Mouse (Mus musculus) lung, postnatal 0 days (tissue): ENCODE measurements around the gene Klhl15. TPM values are rescaled to one million over a fixed set of nuclear protein-coding genes. Genes with fewer than 3 reads are reported as not detected.
A peak's percentile ranks its signal among the peaks of the same experiment; 100 is the strongest.
"Not testable (repeated sequence)": the region's sequence is repeated elsewhere in the genome, so short reads cannot be mapped to it uniquely, and the experiment has no call there.

ENCODE experiments used
- ATAC-seq: fragments of 200-750 bp; cut with Nextera tagmentation; 2 replicates; pipeline ENCODE4 v1.8.0; 2017; ENCODE audit warnings: moderate library complexity
- DNase-seq: peaks from one replicate; pipeline ENCODE4 v3.0.0-alpha.2; 2016; ENCODE audit warnings: low spot score
- H3K27ac ChIP-seq: fragments of 300-500 bp; sonication (generic); 2 replicates; pipeline ENCODE4 v1.5.1; 2014; ENCODE audit warnings: antibody characterized with exemption, mild to moderate bottlenecking, low read length, mixed read lengths
- H3K27me3 ChIP-seq: fragments of 300-500 bp; sonication (generic); replicated peaks from 2 replicates; pipeline ENCODE4 v1.6.1; 2014; ENCODE audit warnings: low read length, mixed read lengths; ENCODE audit not compliant: insufficient read depth
- H3K36me3 ChIP-seq: fragments of 300-500 bp; sonication (generic); 2 replicates; pipeline ENCODE4 v1.6.1; 2014; ENCODE audit warnings: low read length, mixed read lengths; ENCODE audit not compliant: insufficient read depth
- H3K4me1 ChIP-seq: fragments of 300-500 bp; sonication (generic); 2 replicates; pipeline ENCODE4 v1.6.1; 2014; ENCODE audit warnings: antibody characterized with exemption, low read depth, low read length, mixed read lengths; ENCODE audit not compliant: insufficient read depth
- H3K4me2 ChIP-seq: fragments of 300-500 bp; sonication (generic); replicated peaks from 2 replicates; pipeline ENCODE4 v1.6.1; 2014; ENCODE audit warnings: low read depth, mild to moderate bottlenecking, low read length, moderate library complexity, mixed read lengths
- H3K4me3 ChIP-seq: fragments of 300-500 bp; sonication (generic); 2 replicates; pipeline ENCODE4 v1.5.1; 2014; ENCODE audit warnings: low read depth, low read length
- H3K9ac ChIP-seq: fragments of 300-500 bp; sonication (generic); replicated peaks from 2 replicates; pipeline ENCODE4 v1.6.1; 2014; ENCODE audit warnings: low read depth, mild to moderate bottlenecking
- H3K9me3 ChIP-seq: fragments of 300-500 bp; sonication (generic); 2 replicates; pipeline ENCODE4 v1.6.1; 2016; ENCODE audit warnings: low read length, mixed read lengths
- CTCF ChIP-seq: IDR thresholded peaks from 2 replicates; pipeline ENCODE4 v1.5.1; 2016; ENCODE audit warnings: antibody characterized with exemption, mild to moderate bottlenecking
- EP300 ChIP-seq: IDR thresholded peaks from 2 replicates; pipeline ENCODE4 v1.6.1; 2016; ENCODE audit warnings: antibody characterized with exemption, mild to moderate bottlenecking, control low read depth
- WGBS: fragments of 180-500 bp; shearing (Covaris S2); extraction: QIAGEN DNeasy Blood & Tissue Kit; methylation state at CpG from one replicate; pipeline ENCODE4 v1.1.7; 2014; 5-methylcytosine and 5-hydroxymethylcytosine counted together
- polyA plus RNA-seq: library from polyadenylated mRNA; unstranded; fragments of >200 nt; fragmentation: Nextera tagmentation; extraction: Ambion mirVana; gene quantifications from 2 replicates; pipeline ENCODE4 v1.2.1, GENCODE M21; 2015

Gene Klhl15
- polyA plus RNA-seq: 5.1 and 5.7 TPM in 2 replicates

DNA sequence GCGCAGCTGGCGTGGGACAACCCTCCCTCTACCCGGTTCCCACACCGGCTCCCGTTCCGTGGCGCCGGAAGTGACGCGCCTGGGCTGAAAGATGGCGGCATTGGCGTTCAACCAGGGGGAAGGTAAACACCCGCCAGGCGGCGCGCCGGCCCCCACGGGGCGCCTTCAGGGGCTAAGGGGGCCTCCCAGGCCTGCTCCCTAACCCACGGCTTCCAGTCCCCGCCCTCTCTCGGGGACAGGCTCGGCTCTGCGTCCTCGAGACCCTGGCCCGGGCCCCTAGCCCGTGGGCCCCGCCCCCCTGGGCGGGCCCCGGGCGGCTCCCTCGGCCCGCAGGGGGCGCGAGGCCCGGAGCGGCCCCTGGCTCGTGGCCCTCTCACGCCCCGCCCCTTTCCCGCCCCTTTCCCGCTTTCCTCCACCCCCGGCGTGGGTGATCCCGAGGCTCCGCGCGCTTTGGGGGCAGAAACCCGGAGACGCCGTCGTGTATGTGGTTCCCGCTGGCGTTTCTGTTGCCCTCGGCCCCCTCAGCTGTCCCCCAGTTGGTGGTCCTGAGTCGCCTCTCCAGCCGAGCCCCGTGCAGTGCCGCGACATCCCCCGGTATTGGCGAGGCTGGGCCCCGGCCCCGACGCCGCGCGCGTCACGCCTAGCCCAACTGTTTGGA lies at the start of gene Klhl15:
Klhl15 (plus strand) TSS at position 68 of the 658 bp plus-strand sequence.
- Histone ChIP-seq H3K27me3 (no peaks in the 10 kb centered on the region; the same call in 1 of the 2 replicates), H3K4me1 (no peaks in the 10 kb centered on the region), H3K4me3 (peak within 1 kb of the TSS; percentile 64), H3K9me3 (no peaks in the 10 kb centered on the region), H3K9ac (peak within 1 kb of the TSS; percentile 56), H3K4me2 (peak within 1 kb of the TSS; percentile 60), H3K36me3 (no peaks in the 10 kb centered on the region), H3K27ac (peak within 1 kb of the TSS; percentile 93)
- TF ChIP-seq CTCF: peak; percentile 45
- no peak for TF ChIP-seq EP300
- WGBS: 5% methylated on average over 31 of the region's 70 CpGs
- ATAC-seq: peak; percentile 97
- DNase-seq: peak; percentile 85

- Histone ChIP-seq H3K36me3 (no peaks in the 10 kb centered on the region), H3K4me2 (no peak overlapping the region), H3K9me3 (no peaks in the 10 kb centered on the region), H3K27me3 (no peaks in the 10 kb centered on the region), H3K9ac (no peak overlapping the region), H3K4me3 (no peak overlapping the region), H3K27ac (no peak overlapping the region), H3K4me1 (no peaks in the 10 kb centered on the region)
- DNase-seq (peak; percentile 38), ATAC-seq (no peak; the same call in 1 of the 2 replicates)
- WGBS: 31% methylated on average over 1 of the region's 1 CpGs
- TF ChIP-seq CTCF (peak; percentile 61), EP300 (no peak)
These were observed 49.2 kb upstream of the Klhl15 start for GRCm38 (mm10) chrX:94185156-94185555.

DNA sequence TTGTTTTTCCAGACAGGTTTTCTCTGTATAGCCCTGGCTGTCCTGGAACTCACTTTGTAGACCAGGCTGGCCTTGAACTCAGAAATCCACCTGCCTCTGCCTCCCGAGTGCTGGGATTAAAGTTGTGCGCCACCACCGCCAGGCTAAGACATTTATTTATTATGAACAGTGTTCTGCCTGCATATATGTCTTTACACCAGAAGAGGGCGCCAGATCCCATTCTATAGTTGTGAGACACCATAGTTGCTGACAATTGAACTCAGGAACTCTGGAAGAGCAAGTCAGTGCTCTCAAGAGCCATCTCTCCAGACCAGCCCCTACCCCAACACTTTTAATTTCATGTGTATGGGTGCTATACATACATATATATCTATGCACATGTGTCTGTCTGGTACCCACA lies 40.5 kb upstream of the Klhl15 start:
- H3K4me3 ChIP-seq, H3K27ac ChIP-seq, H3K9me3 ChIP-seq, H3K4me1 ChIP-seq, H3K36me3 ChIP-seq, H3K4me2 ChIP-seq, ATAC-seq, H3K27me3 ChIP-seq, H3K9ac ChIP-seq: not testable (repeated sequence)
- 59% methylated on average over 4 of the region's 4 CpGs for WGBS
- DNase-seq: peak; percentile 32
- peak; percentile 67 for TF ChIP-seq CTCF

DNA sequence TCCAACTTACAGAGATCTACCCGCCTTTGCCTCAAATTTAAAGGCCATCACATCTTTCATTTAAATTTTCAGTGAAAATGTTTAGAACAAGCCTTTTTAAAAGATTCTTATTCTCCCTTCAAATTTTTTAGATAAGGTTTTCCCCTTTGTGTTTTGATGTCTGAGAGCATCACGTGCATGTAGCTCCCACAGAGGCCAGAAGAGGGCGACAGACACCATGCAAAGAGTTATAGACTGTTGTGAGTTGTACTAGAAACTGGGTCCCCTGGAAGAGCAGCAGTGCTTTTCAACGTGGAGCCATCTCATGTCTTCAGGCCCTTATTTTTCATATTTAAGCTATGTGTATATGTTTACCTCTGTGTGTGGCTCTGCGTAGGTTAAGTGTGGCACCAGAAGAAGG lies 36.6 kb upstream of the Klhl15 start:
- H3K4me3 ChIP-seq: no peak overlapping the region
- no peak for DNase-seq
- H3K27ac ChIP-seq: no peak overlapping the region
- peak; percentile 54 for TF ChIP-seq CTCF
- TF ChIP-seq EP300: no peak
- no peak for ATAC-seq
- no peaks in the 10 kb centered on the region for H3K9me3 ChIP-seq
- H3K36me3 ChIP-seq: peaks cover 4% of the 10 kb centered on the region; the same call in 1 of the 2 replicates
- no peaks in the 10 kb centered on the region for H3K27me3 ChIP-seq
- H3K4me2 ChIP-seq: no peak overlapping the region
- H3K9ac ChIP-seq: no peak overlapping the region
- 76% methylated on average over 5 of the region's 5 CpGs for WGBS
- H3K4me1 ChIP-seq: no peaks in the 10 kb centered on the region

DNA sequence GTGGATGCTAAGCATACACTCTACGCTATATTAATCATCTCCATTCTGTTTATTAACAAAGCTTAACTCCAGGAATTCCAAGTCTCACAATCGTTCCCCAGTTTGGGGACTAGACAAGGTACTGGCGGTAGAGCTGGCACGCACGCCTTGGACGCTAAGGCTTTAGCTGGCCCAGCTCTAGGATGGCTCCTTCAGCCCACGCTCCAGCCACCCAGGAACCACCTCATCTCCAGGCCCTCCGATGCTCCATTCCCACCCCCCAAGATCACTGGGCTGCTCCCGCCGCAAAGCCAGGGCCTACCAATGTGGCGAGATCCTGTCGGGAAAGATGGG lies 22.2 kb upstream of the Klhl15 start:
- H3K27me3 ChIP-seq: no peaks in the 10 kb centered on the region
- no peaks in the 10 kb centered on the region for H3K36me3 ChIP-seq
- H3K4me1 ChIP-seq: no peaks in the 10 kb centered on the region
- peak overlapping the region; percentile 71 for H3K27ac ChIP-seq
- peak overlapping the region; percentile 78 for H3K4me3 ChIP-seq
- peak; percentile 40 for ATAC-seq
- WGBS: under 1% methylated on average over 12 of the region's 12 CpGs
- H3K9ac ChIP-seq: peak overlapping the region; percentile 66
- TF ChIP-seq CTCF (no peak), EP300 (no peak)
- H3K9me3 ChIP-seq: no peaks in the 10 kb centered on the region
- DNase-seq: no peak
- peak overlapping the region; percentile 65 for H3K4me2 ChIP-seq

DNA sequence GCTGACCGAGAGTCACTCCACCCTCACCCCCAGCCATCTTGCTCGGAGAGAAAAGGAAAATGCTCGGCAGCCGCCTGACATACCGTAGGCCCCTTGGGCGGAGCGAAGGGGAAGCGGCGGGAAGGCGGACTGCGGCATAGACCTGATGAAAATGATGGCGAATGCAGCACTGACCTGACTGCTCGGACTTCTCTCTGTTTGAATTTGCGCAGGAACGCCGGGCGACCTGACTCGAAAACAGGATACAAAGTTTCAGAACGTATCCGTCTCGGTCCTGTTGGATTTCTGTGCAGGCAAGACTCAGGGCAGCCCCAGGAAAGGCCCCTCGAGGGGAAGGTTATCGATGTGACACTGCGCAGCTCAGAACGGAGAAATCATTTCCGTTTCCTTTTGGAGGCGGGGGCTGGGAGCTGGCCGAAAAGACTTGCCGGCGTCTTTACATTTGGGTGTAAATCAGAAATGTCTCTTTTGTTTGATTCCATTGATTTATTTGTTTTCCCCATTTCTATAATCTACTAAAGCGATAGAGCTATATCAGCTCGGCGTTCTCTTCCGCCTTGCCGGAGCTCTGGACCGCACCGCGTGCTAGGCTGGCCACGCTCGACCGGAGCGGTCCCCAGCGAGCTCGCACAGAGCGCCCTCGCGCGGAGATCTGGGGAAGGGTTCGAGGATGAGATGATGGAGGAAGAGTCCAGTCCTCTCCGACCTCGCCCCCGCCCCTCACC lies 21.6 kb upstream of the Klhl15 start, which contains the start of gene Eif2s3x:
Eif2s3x (minus strand) TSS at position 266 of the 725 bp plus-strand sequence.
- ATAC-seq: peak; percentile 96
- Histone ChIP-seq H3K9me3 (no peaks in the 10 kb centered on the region), H3K27me3 (no peaks in the 10 kb centered on the region), H3K9ac (peak within 1 kb of the TSS; percentile 66), H3K4me3 (peak within 1 kb of the TSS; percentile 78), H3K4me1 (no peaks in the 10 kb centered on the region), H3K4me2 (peak within 1 kb of the TSS; percentile 65), H3K27ac (peak within 1 kb of the TSS; percentile 71), H3K36me3 (no peaks in the 10 kb centered on the region)
- under 1% methylated on average over 52 of the region's 52 CpGs for WGBS
- DNase-seq: peak; percentile 93
- TF ChIP-seq CTCF (peak; percentile 76), EP300 (0 out of 2 replicates have a peak, but pooled peaks have one; percentile 18)
